Mouse (Mus musculus) cerebellum, adult 2 months (tissue): Measurements from ENCODE around the gene Ikzf3.

Experiments
- CTCF ChIP-seq: fragments of 200-500 bp; IDR thresholded peaks from 2 replicates; pipeline ENCODE4 v1.5.1; 2011; ENCODE audit warnings: low read depth, mild to moderate bottlenecking, control low read depth, low read length, moderate library complexity, borderline replicate concordance; ENCODE audit not compliant: insufficient read depth
- POLR2A ChIP-seq: fragments of 200-500 bp; IDR thresholded peaks from 2 replicates; pipeline ENCODE4 v1.6.1; 2011; ENCODE audit warnings: low read length, control low read depth, borderline replicate concordance; ENCODE audit not compliant: insufficient read depth

DNA sequence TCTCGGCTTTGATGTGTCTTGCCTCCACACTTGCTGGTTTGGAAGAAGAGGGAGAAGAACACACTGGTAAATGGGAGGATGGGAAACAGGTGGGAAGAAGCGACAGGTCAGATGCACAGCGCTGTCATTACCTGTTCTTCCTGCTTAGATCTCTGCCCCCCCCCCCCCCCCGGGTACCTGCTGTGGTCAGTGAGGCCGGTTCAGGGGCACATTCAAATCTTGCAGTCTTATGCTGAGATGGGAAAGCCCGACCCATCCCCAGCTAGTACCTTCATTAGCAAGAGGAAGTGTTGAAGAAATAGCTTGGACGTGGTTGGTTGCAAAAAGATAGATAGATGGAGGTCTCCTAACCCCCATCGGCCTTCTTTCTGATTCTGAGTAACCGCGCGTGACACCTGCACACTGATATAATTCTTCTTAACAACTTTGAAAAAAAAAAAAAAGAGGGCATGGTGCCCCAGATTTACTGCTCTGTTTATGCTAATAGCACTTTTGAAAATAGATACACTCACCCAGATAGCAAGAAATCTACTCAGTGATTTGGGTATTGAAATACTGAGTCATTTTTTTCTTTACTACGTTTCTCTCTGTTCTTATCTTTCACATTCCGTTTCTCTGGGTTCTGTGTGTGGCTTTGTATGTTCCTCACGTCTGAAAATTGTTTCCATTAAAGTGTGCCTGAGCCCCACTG is 68.7 kb downstream of the Ikzf3 start:
- TF ChIP-seq CTCF (no peak), POLR2A (no peak)
